Mouse (Mus musculus) adrenal gland, postnatal 36 days (tissue): ENCODE measurements around the gene Emg1. TPM values are rescaled to one million over a fixed set of nuclear protein-coding genes. Genes with fewer than 3 reads are reported as not detected.

Source experiments
- DNase-seq, 2 experiments: peaks; one replicate each; pipeline ENCODE4 v3.0.0; 2021; ENCODE audit warnings: mixed read lengths in 1 of 2
- long read RNA-seq, 2 experiments: library from polyadenylated mRNA; stranded (forward); transcript quantifications; one replicate each; pipeline ENCODE4 v2.0.0; 2021; ENCODE audit warnings: borderline sequencing depth in 2 of 2
- total RNA-seq, 2 experiments: library from RNA; stranded (reverse); gene quantifications; 2 replicates each; pipeline ENCODE4 v1.2.3; 2021

The Emg1 gene
- 10 to 100 TPM; 87.2 to 88.2 TPM for total RNA-seq
- long read RNA-seq, experiment 1, full-length matches to known transcripts, result 103 of 115 reads
- long read RNA-seq, experiment 1, partial matches to known transcripts, result 1 of 115 reads
- long read RNA-seq, experiment 1, other reads (novel, unspliced or antisense), result 11 of 115 reads
- long read RNA-seq, experiment 2, transcript Emg1-201 (6 exons, 1,034 nt), result major isoform, 26 of 35 reads
- long read RNA-seq, experiment 2, partial matches to known transcripts, result 2 of 35 reads
- long read RNA-seq, experiment 2, other reads (novel, unspliced or antisense), result 4 of 35 reads

DNA sequence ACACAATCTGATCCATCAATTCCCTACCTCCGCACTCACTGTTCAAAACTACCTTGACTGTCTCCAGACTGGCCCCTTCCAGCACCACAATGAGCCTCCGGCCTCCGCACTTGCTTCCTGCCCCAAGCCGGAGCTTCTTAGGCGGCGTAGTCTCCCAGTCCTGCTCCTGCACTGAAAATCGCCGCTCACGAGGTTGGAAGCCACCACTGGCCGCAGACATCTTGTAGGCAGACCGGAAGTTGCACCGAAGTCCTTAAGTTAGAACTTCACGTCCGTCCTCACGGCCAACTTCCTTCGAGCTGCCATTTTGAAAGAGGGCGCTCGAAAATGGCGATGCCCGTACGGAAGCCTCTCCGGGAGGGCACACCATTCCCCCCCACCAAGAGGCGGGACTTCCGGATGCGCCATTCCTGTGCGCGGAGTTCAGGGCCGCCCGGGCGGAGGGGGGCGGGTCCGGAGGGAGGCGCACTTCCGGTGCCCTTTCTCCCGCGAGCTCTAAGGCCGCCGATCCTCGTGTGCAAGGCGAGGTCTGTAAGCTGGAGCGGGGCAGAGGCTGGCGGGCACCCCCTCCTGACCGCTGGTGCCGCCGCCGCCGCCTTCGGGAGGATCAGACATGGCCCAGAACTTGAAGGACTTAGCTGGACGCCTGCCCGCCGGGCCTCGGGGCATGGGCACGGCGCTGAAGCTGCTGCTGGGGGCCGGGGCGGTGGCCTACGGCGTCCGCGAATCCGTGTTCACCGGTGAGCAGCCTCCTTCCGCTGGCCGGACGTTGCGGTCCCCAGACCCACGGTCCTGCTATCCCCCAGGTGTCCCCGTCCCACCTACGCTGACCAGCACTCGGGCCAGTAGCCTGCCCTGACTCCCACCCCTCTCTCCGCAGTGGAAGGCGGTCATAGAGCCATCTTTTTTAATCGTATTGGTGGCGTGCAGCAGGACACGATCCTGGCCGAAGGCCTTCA, at the start of gene Emg1, which contains the start of gene Phb2:
Emg1 (minus strand) TSS at position 355 of the 959 bp plus-strand sequence.
Phb2 (plus strand) TSS at position 513 of the 959 bp plus-strand sequence.
- DNase-seq, result peak; percentile 99 to 100

DNA sequence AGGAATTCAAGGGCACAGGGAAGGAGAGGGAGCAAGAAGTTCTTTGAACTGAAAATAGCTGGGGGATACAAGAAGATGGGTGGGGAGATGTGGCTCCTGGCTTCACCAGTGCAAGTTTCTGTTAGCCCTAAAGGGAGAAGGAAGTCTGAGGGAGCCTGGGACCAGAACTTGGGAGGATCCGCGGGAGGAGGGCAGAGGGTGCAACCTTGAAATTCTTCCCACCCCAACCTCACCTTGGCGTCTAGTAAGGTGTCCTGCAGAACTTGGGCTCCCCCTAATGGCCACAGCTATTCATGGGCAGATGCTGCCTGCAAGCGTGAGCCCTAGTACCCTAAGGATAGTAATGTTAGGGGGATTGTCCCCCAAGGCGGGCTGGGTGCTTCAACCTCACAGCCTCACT, 47.3 kb upstream of the Emg1 start:
- DNase-seq, result peak; percentile 87 to 92

DNA sequence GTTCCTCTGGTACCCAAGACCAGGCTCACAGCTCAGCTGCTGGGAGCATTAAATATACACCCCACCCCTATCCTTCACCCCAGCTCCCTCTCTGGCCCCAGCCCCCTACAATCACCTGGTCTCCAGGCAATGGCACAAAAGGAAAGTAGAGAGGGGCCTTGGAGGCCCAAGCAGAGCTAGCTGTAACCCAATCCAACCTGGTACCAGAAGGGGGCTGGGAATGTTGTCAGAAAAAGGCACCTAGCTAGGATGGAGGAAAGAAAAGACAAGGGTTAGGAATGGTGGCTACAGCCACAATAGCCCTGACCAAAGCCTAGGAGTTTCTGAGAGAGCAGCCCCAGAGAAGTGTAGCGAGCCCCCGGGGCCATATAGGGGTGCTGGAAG, 46.9 kb upstream of the Emg1 start:
- DNase-seq, result no peak

DNA sequence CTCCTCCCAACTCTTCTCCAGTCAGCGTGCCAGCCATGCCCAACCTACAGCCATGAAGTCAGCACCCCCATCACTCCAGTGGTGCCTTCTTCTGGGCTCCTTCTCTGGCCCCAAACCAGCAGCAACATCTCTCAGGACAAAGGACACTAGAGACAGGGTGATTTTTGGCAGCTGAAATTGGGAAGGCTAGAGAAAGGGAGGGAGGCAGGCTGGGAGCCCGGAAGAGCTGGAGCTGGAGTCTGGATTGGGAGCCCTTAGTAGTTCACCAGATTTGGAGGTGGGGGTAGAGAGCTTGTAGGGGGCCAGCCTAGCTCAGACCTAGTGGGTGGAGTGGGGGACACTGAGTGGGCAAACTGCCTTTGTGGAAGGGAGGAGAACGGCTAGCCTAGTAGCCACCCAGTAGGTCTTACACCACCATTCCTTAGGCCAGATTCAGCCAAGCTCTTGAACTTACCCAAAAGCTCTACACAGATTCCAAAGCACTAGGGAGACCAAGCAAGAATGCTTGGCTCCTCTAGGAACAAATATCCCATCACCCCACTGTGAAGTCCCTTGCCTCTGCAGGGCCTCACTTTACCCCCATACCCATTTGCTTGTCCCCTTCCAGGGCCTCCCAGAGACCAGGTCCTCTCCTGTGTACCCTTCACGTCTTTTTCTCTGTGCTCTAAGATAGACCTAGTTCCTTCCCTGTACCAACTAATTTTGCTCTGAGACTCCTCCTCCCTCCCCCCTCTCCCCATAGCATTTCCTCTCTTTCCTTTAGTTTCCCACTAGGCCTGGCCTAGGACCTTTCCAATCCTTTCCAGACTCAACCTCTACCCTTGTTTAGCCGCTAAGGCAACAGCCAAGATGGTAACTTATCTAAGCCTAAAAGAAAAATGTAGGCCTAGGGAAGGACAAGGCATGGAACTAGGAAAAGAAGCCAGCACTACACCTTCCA, 46.2 kb upstream of the Emg1 start:
- DNase-seq, result peak; percentile 58 to 70

DNA sequence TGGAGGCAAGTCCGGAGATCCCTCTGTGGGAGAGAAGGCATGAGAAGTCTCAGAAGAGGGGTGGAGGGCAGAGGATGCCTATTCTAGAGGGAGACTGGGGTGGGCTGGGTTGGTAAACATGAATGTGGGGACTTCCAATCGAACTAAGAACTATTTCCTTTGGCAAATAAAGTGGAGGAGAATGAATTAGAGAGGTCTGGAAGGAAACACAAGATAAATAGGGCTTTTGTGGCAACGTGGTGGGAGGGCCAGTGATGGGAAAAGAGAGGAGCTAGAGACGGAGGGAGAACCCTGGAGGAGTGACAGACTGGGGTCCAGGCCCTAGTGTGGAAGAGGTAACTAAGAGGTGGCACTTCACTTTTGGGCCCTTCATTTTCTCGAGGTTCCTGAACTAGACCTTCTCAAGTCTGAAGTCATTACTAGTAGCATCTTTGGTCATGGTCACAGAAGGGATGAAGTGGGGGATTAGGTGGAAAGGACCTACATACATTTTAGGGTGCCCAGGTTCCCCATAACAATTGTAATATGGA, 45.4 kb upstream of the Emg1 start:
- no peak for DNase-seq

DNA sequence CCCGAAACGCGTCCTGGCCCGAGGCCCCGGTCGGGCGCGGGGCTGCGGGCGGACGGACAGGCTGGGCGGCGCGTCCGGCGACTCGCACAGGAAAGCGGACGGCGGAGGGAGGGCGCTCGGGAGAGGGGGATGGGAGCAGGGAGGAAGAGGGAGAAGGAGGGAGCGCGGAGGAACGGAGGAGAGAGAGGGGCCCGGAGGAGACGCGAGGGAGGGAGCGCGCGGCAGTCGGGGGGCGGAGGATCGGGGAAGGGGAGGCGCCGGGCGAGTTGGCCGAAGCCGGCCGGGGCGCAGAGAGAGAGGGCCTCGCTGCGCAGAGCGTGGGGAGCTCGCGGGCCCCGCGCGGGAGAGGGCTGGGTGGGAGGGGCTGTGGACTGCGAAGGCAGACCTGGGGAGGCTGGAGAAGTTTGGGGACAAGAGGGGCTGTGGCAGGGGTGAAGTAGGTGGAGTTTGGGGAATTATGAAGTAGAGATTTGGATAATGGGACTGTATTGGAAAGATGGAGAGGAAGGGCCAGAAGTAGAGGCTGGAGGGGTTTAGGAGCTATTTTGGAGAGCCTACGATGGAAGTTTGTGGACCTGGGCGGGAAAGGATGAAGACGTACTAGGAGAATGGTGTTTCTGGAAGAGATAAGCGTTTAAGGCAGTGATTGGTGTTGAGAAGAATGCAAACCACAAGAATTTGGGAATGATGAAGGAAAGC, 44.8 kb upstream of the Emg1 start:
- peak; percentile 90 to 92 for DNase-seq

DNA sequence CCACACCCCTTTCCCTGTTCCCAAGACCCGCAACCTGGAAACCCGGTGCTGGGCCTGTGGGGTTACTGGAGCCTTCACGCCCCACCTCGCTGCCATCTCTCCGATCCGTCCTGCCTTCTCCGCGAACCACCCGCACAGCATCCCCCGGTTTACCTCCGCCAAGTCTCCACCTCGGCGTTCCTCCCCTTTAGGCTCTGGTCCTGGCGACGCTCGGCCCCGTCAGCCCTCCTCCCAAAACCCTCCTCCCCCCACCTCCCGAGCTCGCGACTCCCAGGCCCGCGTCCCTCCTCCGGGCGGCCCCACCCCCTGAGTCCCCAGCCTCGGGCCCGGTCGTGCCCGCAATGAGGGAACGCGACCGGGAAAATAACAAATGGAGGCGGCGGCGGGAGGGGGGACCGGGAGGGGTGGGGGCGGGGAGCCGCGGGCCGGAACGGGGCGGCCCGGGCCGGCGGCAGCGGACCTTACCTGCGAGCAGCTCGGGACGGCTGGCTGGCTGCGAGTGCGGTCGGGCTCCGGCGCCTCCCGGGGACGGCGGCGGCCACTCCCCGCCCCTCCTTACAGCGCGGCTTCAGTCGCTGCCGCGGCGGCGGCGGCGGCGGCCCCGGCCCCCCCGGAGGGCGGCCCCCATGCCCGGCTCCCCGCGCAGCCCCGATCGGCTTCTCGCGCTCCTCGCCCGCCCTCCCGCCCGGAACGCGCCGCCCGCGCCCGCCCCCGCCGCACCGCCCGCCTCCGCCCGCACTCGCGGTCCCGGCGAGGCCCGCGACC, 44.0 kb upstream of the Emg1 start, which contains the start of the genes Gm45234 and Atn1:
Gm45234 (minus strand) TSS at position 191 of the 765 bp plus-strand sequence.
Atn1 (minus strand) TSS at position 694 of the 765 bp plus-strand sequence.
- peak; percentile 83 to 93 for DNase-seq

DNA sequence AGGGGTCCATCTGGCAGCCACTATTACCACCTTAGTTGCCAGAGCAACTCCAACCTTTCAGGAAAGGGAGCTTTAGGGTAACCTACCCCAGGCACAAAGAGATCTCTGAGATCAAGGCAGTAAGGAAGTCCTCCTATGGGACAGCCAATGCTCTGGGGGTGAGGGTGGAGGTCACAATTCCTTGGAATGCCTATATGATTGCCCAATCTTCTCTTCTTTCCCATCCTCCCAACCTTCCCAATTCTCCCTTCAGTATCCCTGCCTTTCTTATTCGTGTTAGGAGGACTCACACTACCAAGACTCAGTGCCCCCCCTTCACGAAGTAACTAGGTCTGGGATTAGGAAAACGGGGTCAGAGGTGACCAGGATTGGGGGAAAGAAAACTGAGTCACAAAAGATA, 43.3 kb upstream of the Emg1 start:
- DNase-seq, result no peak

DNA sequence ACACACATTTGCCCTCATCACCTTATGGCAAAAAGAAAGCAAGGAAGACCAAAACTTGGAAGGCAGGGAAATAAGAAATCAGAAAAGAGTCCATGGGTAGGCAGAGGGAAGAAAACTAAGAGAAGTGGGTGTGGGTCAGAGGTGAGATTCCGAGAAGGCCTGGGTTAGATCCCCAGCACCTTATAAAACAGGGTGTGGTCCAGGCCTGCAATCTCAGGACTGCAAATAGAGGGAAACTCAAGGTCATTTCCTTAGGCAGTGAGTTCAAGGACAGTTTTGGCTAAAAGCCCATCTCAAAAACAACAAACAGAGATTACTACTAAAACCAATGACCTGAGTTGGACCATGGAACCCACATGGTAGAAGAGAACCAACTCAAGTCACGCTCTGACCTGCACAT, 41.9 kb upstream of the Emg1 start:
- DNase-seq, result no peak

DNA sequence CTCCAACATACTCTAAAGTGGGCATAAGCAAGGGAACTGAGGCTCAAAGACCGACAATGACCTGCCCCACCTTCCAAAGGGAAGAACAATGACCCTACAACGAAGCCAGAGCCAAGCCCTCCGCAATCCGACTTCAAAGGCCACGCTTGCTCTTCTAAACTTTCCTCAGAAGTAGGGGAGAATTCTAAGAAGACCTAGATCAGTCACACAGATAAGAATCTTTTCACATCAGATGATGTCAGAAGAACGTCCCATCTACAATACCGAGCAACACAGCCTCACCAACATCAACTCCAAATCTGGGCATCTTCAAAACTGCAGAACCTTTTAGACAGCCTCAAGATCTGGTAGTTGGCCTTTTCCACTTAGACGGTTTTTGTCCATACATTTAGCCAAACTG, 38.4 kb upstream of the Emg1 start:
- no peak for DNase-seq

DNA sequence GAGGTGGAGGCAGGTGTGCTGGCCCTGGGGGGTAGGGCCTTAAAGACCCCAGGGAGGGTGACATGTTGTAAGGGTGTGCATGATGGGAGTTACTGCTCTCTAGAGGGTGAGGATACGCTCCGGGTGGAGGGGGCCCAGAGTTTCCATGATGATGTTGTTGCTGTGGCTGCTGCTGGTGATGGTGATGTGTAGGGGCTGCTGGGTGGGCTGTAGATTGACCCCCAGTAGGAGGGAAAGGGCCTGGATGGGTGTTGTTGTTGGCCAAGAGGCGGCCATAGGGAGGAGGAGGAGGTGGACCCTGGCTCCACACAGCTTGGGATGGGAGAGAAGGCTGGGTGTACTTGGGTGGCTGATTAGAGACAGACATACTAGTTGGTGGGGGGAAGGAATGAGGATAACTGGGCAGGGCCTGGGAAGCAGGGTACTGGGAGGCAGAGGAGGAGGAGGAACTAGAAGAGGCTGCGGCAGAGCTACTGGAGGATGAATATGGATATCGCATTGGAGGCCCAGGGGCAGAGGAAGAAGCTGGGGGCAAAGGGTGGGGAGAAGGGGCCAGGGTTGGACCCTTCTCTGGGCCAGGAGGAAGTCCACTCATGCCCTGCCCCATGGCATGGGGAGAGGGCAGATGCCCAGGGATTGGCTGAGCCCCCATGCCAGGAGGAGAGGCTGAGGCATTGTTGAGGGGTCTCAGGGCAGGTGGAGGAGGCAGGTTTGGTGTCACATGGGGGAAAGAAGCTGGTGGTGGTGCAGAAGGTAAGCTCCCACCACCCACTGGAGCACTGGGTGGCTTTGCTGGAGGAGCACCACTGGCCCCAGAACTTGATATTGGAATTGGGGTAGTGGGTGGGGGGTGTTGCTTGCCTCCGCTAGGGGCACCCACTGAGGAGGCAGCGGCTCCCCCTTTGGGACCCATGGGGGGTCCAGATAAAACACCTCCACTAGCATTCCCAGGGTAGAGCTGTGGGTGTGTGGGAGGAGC, 35.0 kb upstream of the Emg1 start:
- DNase-seq, result no peak

DNA sequence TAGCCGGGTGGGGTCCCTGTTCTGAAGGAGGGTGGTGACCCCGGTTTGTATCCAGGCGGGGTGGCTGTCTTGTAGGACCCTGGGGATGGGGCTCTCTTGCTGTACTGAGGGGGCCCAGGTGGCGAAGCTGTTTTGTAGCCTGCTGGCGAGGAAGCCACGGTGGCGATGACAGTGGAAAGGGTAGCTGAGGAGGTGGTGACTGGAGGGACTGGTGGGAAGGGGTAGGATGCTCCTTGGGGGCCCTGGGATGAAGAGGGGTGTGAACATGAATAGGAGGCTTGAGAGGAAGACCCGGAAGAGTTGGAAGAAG, 34.3 kb upstream of the Emg1 start:
- DNase-seq, result no peak

DNA sequence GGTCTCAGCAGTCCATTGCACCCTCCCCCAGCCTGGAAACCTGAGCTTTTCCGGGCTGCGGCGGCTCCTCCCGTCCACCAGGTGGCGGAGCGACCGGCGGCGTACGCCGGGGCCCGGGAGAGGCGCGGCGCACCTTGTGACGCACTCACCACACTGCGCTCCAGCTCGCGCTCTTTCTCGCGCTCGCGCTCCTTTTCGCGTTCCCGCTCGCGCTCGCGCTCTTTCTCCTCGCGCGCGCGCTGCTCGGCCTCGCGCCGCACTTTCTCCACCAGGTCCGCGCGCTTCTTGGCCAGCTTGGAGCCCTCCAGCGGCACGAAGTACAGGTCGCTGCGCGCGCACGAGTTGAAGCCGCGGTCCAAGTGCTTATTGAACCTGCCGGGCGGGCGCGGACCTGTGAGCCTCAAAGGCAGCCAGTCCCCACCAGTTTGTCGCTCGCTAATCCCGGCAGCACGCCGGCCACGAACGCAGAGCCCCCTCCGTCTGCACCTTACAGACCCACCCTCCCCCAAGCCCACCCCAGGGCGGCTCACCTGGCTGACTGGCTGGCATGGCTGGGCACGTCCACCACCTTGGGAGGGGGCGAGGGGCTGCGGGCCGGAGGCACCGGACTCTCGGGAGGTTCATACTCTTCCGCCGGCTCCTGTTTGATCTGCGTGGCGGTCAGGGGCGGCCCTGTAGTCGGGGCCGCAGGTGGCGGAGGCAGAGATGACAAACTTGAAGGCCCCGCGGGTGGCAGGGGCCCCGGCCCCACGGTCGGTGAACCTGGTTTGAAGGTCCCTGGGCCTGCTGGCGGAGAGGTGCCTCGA, 33.7 kb upstream of the Emg1 start:
- peak; percentile 95 to 96 for DNase-seq

DNA sequence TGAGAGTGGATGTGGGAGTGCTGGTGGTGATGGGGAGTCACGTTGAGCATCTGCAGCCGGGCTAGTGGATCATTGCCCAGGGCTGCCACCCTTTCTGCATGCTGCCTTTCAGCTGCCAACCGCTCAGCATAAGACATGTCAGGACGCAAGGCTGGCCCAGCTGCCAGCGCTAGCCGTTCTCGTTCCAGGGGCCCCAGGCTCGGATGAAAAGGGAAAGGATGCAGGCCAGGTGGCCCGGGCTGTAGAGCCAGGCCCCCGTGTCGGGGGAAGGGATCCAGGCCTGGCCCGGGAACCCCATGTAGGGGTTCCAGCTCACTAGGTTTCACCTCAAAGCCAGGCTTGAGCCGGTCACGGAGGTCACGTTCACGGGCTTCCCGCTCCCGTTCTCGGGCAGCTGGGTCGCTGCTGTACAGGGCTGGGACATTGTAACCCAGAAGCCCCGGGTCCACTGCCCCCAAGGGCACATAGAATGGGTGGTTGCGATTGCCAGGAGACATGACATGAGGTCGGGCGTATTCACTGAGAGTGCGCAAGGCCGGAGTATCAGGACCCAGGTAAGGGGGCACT, 32.9 kb upstream of the Emg1 start:
- no peak for DNase-seq

DNA sequence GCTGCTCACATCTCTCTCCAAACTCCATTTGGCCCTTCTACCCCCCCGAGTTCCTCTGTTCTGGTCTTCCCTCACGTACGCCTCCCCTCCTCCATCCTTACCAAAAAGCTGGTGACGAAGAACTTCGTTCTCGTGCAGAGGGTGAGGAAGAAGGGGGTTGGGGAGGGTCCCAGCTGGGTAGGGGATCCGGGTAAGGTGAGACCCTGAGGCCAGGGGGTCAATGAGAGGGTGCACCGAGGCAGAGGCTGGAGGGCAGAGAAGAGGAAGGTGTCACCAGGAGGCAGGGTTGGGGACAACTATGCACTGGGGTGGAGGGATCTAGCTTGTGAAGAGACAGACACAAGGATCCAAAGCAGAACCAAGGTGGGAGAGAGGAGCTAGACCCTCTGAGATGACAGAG, 31.7 kb upstream of the Emg1 start:
- DNase-seq, result no peak

DNA sequence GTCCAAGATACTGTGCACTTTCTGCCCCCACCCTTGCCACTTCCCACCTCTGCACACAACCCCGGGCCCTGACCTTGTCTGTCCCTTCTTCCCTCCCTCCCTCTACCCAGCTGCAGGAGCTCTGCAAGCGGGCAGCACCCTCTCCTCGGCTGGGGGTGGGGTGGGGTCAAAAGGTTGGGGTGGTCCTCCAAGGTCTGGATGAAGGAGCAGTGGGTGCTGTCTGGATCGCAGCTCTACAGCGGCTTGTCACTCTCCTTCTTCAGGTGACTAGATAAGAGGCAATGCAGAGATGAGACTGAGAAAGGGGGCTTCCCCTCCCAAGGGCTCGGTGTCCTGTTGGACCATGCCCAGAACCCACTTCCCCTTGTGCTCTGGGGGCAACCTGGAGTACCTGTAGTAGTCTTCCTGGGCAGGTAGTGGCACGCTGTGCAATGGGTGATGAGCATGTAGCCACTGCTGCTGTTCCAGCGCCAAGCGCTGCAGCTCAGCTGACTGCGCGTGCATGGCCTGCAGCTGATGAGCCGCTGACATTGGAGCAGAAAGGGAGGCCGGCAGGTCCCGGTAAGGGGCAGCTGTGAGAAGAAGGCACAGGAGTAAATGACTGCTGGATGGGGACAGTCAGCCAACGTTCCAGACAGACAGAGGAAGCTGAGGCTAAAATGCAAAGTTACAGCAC, 31.0 kb upstream of the Emg1 start:
- DNase-seq, result no peak

DNA sequence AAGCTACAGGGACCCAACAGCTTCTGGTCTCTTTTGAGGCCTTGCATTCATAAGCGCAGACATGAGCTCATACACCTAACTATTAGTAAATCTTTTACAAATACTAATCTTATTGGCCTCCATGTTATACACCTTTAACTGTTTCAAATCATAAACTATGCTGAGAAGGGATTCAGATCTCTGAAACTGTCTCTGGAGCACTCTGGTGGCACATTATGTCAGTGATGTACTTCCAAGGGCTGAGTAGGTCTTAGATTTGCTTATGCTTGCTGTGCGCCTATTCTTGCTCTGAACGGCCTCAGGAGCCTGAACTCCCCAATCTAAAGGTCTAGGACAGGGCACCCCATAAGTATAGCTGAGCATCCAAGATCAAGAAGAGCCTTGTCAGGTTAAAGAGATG, 29.9 kb upstream of the Emg1 start:
- no peak for DNase-seq
